Comparison of ENCODE assay signal across 14 mouse cellular contexts in the genomic region with DNA sequence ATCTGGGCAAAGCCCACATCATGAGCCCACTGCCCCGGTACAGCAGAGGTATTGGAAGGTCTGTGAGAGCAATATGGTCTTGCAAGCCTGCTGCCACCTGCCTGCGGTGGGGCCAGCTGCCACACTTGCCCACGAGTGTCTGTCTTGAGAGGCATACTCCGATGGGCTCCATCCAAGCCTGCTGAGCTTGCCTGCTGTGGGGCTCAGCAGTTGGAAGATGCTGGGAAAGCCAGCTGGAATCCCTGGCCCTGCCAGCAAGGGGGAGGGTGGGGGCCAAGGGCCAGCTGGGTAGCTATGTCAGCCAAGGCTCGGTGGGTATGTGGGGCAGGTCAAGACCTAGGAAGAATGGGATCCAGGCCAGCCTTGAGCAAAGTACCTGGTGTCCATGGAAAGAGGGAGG. TPM values are rescaled to one million over a fixed set of nuclear protein-coding genes. Genes with fewer than 3 reads are reported as not detected.
DNase-seq lines count a peak whose midpoint lies in the region; ATAC-seq and TF ChIP-seq lines count a peak whose summit lies in the region.
"Had no signal": no experiment of that assay in that cellular context is flagged by ENCODE, and none has a peak within 500 bp of the region (broad histone marks: within the 10 kb centered on the region; RNA-seq: fewer than 3 reads in every experiment).

No protein-coding gene starts in this region.

- H3K36me3 ChIP-seq in hindbrain, embryonic 13.5 days, result peaks cover 19% of the 10 kb centered on the region
- H3K36me3 ChIP-seq in hindbrain, embryonic 11.5 days (ENCODE audit: control insufficient read depth, insufficient read depth, low read length), result no peaks in the 10 kb centered on the region
- peaks cover 5% of the 10 kb centered on the region for H3K36me3 ChIP-seq in neural tube, embryonic 15.5 days
- H3K36me3 ChIP-seq: limb, embryonic 12.5 days had no signal

- WGBS in hindbrain, embryonic 13.5 days, result 76% methylated on average over 5 of the region's 5 CpGs
- 79% methylated on average over 5 of the region's 5 CpGs for WGBS in hindbrain, embryonic 11.5 days
- 62% methylated on average over 5 of the region's 5 CpGs for WGBS in neural tube, embryonic 15.5 days

- H3K4me1 ChIP-seq in hindbrain, embryonic 13.5 days (replicated peaks), result peaks cover 6% of the 10 kb centered on the region; the same call in 1 of the 2 replicates
- no peaks in the 10 kb centered on the region for H3K4me1 ChIP-seq in hindbrain, embryonic 11.5 days (replicated peaks; ENCODE audit: control insufficient read depth, insufficient read depth, low read length)
- H3K4me1 ChIP-seq in neural tube, embryonic 15.5 days, result no peaks in the 10 kb centered on the region
- H3K4me1 ChIP-seq: forebrain, embryonic 13.5 days had no signal

- no peak overlapping the region; the same call in 1 of the 2 replicates for H3K9ac ChIP-seq in hindbrain, embryonic 13.5 days
- H3K9ac ChIP-seq in hindbrain, embryonic 11.5 days (ENCODE audit: low read depth, low read length), result no peak overlapping the region
- no peak overlapping the region for H3K9ac ChIP-seq in neural tube, embryonic 15.5 days (replicated peaks)
- H3K9ac ChIP-seq: forebrain, embryonic 13.5 days; limb, embryonic 12.5 days; lung, embryonic 14.5 days had no signal

- no peak for TF ChIP-seq CTCF in layer of hippocampus, adult 2 months (conservative IDR thresholded peaks at IDR 0.05)

- 0 out of 2 replicates have a peak, but pooled peaks cover 3% of the 10 kb centered on the region for H3K27me3 ChIP-seq in hindbrain, embryonic 13.5 days
- no peaks in the 10 kb centered on the region for H3K27me3 ChIP-seq in hindbrain, embryonic 11.5 days (ENCODE audit: control insufficient read depth, insufficient read depth, low read length)
- no peaks in the 10 kb centered on the region for H3K27me3 ChIP-seq in neural tube, embryonic 15.5 days (replicated peaks)
- H3K27me3 ChIP-seq: forebrain, embryonic 13.5 days; limb, embryonic 12.5 days had no signal

- peak overlapping the region; percentile 5; the same call in 1 of the 2 replicates for H3K27ac ChIP-seq in hindbrain, embryonic 13.5 days
- H3K27ac ChIP-seq in hindbrain, embryonic 11.5 days (ENCODE audit: low read depth, low read length), result no peak overlapping the region
- peak overlapping the region; percentile 86 for H3K27ac ChIP-seq in layer of hippocampus, adult 2 months
- no peak overlapping the region for H3K27ac ChIP-seq in neural tube, embryonic 15.5 days (replicated peaks)
- H3K27ac ChIP-seq: forebrain, embryonic 13.5 days; limb, embryonic 12.5 days had no signal

- no peak overlapping the region for H3K4me2 ChIP-seq in hindbrain, embryonic 13.5 days
- H3K4me2 ChIP-seq in hindbrain, embryonic 11.5 days (replicated peaks; ENCODE audit: low read depth, low read length), result no peak overlapping the region
- H3K4me2 ChIP-seq in neural tube, embryonic 15.5 days, result no peak overlapping the region
- H3K4me2 ChIP-seq: forebrain, embryonic 13.5 days; limb, embryonic 12.5 days; lung, embryonic 14.5 days had no signal

- ATAC-seq in hindbrain, embryonic 13.5 days (ENCODE audit: low FRiP score), result no peak
- ATAC-seq in hindbrain, embryonic 11.5 days (ENCODE audit: low FRiP score), result no peak
- ATAC-seq in neural tube, embryonic 15.5 days (ENCODE audit: low FRiP score), result no peak
- ATAC-seq: forebrain, embryonic 13.5 days had no signal

- H3K4me3 ChIP-seq in hindbrain, embryonic 13.5 days, result no peak overlapping the region
- no peak overlapping the region for H3K4me3 ChIP-seq in hindbrain, embryonic 11.5 days (ENCODE audit: low read depth, low read length)
- H3K4me3 ChIP-seq in layer of hippocampus, adult 2 months, result no peak overlapping the region
- no peak overlapping the region for H3K4me3 ChIP-seq in neural tube, embryonic 15.5 days (replicated peaks)
- H3K4me3 ChIP-seq: forebrain, embryonic 13.5 days; limb, embryonic 12.5 days had no signal

- no peaks in the 10 kb centered on the region for H3K9me3 ChIP-seq in hindbrain, embryonic 13.5 days
- no peaks in the 10 kb centered on the region for H3K9me3 ChIP-seq in hindbrain, embryonic 11.5 days (ENCODE audit: control insufficient read depth, low read length)
- no peaks in the 10 kb centered on the region for H3K9me3 ChIP-seq in neural tube, embryonic 15.5 days (replicated peaks)
- H3K9me3 ChIP-seq: forebrain, embryonic 13.5 days; limb, embryonic 12.5 days had no signal

- no peak for DNase-seq in hindbrain, embryonic 11.5 days (ENCODE audit: low spot score)
- DNase-seq in cerebellum, adult 11-12 months, result peak; percentile 82
- DNase-seq in layer of hippocampus, adult 2 months (ENCODE audit: low spot score in 2 of 2), result peak; percentile 55 to 67
- peak; percentile 78 to 85 for DNase-seq in right cerebral cortex, postnatal 10 days (ENCODE audit: low spot score in 2 of 2)
- DNase-seq in heart, adult 18-20 months, result no peak
- no peak for DNase-seq in natural killer cell, adult 2 months (ENCODE audit: low spot score in 2 of 2)
- DNase-seq: kidney, adult 11 months; lung, embryonic 14.5 days; midbrain, embryonic 14.5 days had no signal

RNA-seq across cellular contexts. Expression of gene Chd5, which starts 53.7 kb away (rescaled TPM):
- polyA plus RNA-seq in hindbrain, embryonic 13.5 days (2015; fragmentation: Nextera tagmentation; extraction: Ambion mirVana), result 38.7 and 38.9 TPM in 2 replicates
- polyA plus RNA-seq in hindbrain, embryonic 11.5 days (2014; fragmentation: Nextera tagmentation; extraction: Ambion mirVana), result 0.14 and 0.28 TPM in 2 replicates
- total RNA-seq in layer of hippocampus, adult 2 months (2021), result 100 to 1,000 TPM; 118 to 121 TPM
- total RNA-seq in heart, adult 18-20 months (2021), result under 1 TPM; 0.20 to 0.36 TPM
- 46.3 and 53.7 TPM in 2 replicates for polyA plus RNA-seq in neural tube, embryonic 15.5 days (2015; fragmentation: Nextera tagmentation; extraction: Ambion mirVana)
- polyA plus RNA-seq: heart, embryonic 14.5 days had no signal

Comparison
In these comparisons a context has a peak if more than half of its experiments do, and no peak if none do; other contexts are left out.
1. H3K27ac ChIP-seq: peak in hindbrain, embryonic 13.5 days (single experiment) and layer of hippocampus, adult 2 months (single experiment); none in hindbrain, embryonic 11.5 days (single experiment) and neural tube, embryonic 15.5 days (single experiment).
2. RNA of gene Chd5, which starts 53.7 kb away (polyA plus RNA-seq): 46.3 to 53.7 TPM in neural tube, embryonic 15.5 days and 38.7 to 38.9 TPM in hindbrain, embryonic 13.5 days; 0.14 to 0.28 TPM in hindbrain, embryonic 11.5 days; every median in the first group is over 10 times any median in the second.
3. DNase-seq: peak in cerebellum, adult 11-12 months (single experiment), layer of hippocampus, adult 2 months (2 of 2) and right cerebral cortex, postnatal 10 days (2 of 2); none in hindbrain, embryonic 11.5 days (single experiment), heart, adult 18-20 months (0 of 2) and natural killer cell, adult 2 months (0 of 2).